Mouse (Mus musculus): ENCODE measurements at regions not wholly inside any gene's neighbourhood (a gene's known extent, or its start where the extent isn't known, plus 50 kb on each side); places are given as distances from the start of the nearest gene placed in this dataset.
"Not testable (repeated sequence)": the region's sequence is repeated elsewhere in the genome, so short reads cannot be mapped to it uniquely, and the experiment has no call there.

DNA sequence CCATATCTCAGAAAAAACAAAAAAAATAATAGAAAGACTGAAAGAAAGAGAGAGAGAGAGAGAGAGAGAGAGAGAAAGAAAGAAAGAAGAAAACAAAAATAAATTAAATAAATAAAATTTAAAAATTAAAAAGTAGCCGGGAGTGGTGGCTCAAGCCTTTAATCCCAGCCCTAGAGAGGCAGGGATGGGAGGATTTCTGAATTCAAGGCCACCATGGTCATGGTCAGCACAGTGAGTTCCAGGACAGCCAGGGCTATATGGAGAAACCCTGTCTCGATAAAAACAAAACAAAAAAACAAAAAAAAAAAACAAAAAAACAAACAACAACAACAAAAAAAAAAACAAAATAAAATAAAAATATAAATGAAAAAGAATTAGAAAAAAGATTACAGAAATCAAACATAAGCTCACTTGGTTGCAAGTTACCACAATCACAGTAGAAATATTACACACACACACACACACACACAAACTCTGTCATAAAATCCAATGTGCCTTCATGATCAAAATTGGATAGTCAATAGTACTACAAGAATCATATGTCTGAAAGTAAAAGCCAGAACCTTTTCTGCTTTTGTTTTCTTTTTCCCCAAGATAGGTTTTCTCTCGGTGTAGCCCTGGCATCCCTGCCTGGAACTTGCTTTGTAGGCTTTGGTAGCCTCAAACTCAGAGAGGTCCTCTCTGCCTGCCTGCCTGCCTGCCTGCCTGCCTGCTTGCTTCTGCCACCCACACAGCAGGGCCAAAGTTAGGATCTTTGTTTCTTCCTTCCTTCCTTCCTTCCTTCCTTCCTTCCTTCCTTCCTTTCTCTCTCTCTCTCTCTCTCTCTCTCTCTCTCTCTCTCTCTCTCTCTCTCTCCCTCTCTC is 476.1 kb upstream of the Olfr161 start:
- H3K4me2 ChIP-seq (replicated peaks); H3K27ac ChIP-seq; H3K4me3 ChIP-seq; H3K27me3 ChIP-seq; H3K36me3 ChIP-seq; H3K4me1 ChIP-seq; H3K9ac ChIP-seq; H3K9me3 ChIP-seq: not testable (repeated sequence)
- WGBS: 39% methylated on average over 3 of the region's 3 CpGs
- ATAC-seq (ENCODE audit: low FRiP score, low read depth): peak; percentile 92

DNA sequence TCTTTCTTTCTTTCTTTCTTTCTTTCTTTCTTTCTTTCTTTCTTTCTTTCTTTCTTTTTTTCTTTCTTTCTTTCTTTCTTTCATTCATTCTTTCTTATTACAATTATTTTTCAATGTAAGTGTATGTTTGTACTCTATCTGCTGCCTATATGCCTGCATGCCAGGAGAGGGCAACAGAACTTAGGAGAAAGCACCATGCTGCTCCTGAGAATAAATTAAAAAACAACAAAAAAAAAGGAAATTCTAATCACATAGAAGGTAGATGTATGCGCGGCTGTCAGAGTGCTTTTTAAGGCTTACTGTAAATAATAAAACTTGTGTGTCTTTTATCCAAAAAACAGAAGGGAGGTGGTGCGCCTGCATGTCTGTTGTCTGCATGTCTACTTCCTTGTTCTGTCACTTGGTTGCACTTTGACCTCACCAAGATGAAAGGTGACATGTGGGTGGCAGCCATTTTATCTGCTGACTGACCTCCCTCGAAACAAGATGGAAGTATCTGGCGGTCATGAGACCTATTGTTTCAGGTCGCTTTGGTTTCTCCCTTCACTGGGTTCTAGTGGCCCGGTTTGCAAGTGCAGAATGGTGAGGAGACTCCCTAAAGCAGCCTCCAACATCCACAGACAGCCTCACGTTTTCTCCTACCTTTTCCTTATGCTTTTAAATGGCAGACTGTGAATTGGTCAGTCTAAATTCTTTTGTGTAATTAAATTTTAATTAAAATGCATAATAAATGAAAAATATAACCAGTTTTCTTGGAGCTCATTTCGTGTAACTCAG is 475.3 kb upstream of the Olfr161 start:
- WGBS: 77% methylated on average over 8 of the region's 9 CpGs
- H3K4me2 ChIP-seq (replicated peaks); H3K27me3 ChIP-seq; H3K4me3 ChIP-seq; H3K4me1 ChIP-seq; H3K9ac ChIP-seq; H3K27ac ChIP-seq; H3K9me3 ChIP-seq; H3K36me3 ChIP-seq: not testable (repeated sequence)
- peak; percentile 84 for ATAC-seq (ENCODE audit: low FRiP score, low read depth)

DNA sequence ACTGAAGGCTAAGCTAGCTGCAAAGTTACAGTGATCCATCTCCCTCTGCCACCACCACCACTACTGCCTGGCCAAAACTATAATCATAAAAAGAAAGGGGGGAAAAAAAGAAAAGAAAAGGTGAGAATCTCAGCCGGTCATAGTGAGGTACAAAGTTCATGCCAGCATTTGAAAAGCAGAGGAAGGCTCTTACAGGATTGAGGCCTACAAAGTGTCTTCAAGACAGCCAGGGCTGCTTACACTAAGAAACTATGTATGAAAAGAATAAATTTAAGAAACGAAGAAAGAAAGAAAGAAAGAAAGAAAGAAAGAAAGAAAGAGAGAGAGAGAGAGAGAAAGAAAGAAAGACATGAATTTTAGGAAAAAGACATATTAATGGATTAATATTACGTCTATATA is 474.7 kb upstream of the Olfr161 start:
- ATAC-seq (ENCODE audit: low FRiP score, low read depth): not testable (repeated sequence)

DNA sequence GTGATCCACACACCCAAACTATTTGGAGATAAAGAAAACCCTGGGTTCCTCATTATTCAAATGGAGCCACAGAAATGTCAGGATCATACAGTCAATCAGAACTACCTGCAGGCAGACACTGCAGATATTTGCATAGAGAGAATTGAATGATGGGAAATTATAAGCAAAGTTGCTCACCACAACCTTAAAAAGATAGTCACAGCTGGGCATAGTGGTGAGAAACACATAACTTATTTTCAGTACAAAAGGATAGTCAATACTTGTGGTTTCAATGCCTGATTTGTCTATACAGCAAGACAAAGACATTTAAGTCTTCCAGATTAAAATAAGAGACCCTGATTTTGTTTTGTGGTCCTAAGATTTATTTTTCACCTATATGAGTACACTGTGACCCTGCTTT is 469.6 kb upstream of the Olfr161 start:
- not testable (repeated sequence) for H3K27ac ChIP-seq; H3K4me1 ChIP-seq; H3K4me3 ChIP-seq; H3K9ac ChIP-seq; H3K27me3 ChIP-seq; H3K9me3 ChIP-seq; H3K4me2 ChIP-seq (replicated peaks); ATAC-seq (ENCODE audit: low FRiP score, low read depth); H3K36me3 ChIP-seq

More for the DNA sequence above, 474.7 kb upstream of the Olfr161 start:
- H3K4me1 ChIP-seq; H3K36me3 ChIP-seq; H3K4me2 ChIP-seq (replicated peaks); H3K9ac ChIP-seq; H3K27me3 ChIP-seq; H3K4me3 ChIP-seq; H3K27ac ChIP-seq; H3K9me3 ChIP-seq: not testable (repeated sequence)
- WGBS: 72% methylated on average over 2 of the region's 3 CpGs

DNA sequence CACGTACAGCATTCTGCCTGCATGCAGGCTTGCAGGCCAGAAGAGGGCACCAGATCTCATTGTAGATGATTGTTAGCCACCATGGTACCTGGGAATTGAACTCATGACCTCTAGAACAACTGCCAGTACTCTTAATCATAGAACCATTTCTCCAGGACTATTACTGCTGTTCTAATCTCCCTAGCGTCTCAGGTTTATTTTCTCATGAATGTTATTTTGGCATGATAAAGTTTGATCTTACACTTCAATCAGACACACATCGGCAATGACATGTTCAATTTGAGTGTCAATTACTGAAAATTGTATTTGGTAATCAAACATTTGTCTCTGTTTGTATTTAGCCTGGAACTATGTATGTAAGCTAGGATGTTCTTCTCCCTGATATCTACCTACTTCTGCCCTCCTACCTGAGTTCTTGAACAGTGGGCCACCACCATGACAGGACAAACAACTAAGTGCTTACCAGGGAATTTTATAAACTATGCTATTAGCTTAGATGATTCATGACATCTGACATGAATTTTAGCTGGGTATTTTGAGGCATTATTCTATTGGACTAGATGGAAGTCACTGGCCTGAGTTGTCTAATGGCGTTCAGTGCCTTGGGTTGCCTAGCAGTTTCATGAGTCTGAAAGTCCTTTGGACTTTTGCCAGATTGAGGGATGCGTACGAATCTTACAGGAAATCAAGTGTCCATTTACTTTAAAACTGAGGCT is 468.5 kb upstream of the Olfr161 start:
- not testable (repeated sequence) for H3K9me3 ChIP-seq; H3K9ac ChIP-seq; H3K27me3 ChIP-seq; H3K4me2 ChIP-seq (replicated peaks); H3K4me1 ChIP-seq; H3K4me3 ChIP-seq; H3K27ac ChIP-seq; H3K36me3 ChIP-seq
- 54% methylated on average over 4 of the region's 6 CpGs for WGBS
- ATAC-seq (ENCODE audit: low FRiP score, low read depth): peak; percentile 25; the same call in 1 of the 2 replicates

DNA sequence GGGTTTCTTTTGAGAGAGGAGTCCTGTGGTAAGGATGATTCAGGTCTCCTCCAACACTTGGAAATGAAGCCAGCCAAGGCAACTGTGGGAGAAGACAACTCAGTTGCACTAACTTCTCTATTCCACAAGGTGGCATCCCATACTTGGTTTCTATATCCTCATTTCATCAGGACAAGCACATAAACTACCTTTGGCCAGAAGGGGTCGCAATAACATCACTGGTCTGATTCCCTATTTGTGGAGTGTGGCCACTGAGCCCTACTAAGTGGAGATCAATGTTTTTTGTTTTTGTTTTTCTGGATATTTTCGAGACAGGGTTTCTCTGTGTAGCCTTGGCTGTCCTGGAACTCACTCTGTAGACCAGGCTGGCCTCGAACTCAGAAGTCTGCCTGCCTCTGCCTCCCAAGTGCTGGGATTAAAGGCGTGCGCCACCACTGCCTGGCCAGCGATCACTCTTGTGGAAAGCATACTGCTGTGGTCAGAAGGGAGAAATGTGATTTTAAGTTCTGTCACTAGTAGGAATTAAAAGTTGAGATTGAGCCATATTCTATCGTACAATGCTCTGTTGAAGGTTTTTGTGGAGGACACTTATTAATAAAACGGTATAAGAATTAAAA is 467.9 kb upstream of the Olfr161 start:
- peak; percentile 48 for ATAC-seq (ENCODE audit: low FRiP score, low read depth)
- WGBS: 68% methylated on average over 8 of the region's 8 CpGs
- not testable (repeated sequence) for H3K4me3 ChIP-seq; H3K9me3 ChIP-seq; H3K27me3 ChIP-seq; H3K27ac ChIP-seq; H3K4me2 ChIP-seq (replicated peaks); H3K36me3 ChIP-seq; H3K9ac ChIP-seq; H3K4me1 ChIP-seq

DNA sequence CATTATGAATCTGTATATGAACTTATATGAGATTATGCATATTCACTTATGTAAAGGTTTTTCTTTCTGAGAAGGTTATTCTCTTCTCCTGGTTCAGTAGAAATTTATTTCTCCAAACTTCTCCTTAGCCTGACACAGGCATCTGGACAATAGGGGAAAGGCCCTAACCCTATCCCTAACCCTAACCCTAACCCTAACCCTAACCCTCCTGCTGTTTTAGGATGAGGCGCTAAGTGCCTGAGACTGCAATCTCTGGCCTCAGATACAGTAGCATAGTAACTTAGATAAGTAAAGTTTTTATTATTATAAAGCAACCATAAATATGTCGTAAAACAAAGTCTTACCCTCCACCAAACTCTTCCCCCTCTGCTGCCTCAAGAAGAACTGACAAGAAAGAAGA is 463.5 kb upstream of the Olfr161 start:
- ATAC-seq (ENCODE audit: low FRiP score, low read depth); H3K36me3 ChIP-seq; H3K27ac ChIP-seq; H3K9me3 ChIP-seq; H3K9ac ChIP-seq; H3K27me3 ChIP-seq; H3K4me2 ChIP-seq (replicated peaks); H3K4me3 ChIP-seq; H3K4me1 ChIP-seq: not testable (repeated sequence)
- WGBS: 43% methylated on average over 2 of the region's 2 CpGs

Data from limb, embryonic 13.5 days (tissue).